Mouse (Mus musculus): Measurements from ENCODE around the gene Gm29423. TPM values are rescaled to one million over a fixed set of nuclear protein-coding genes. Genes with fewer than 3 reads are reported as not detected.
"Not testable (repeated sequence)": the region's sequence is repeated elsewhere in the genome, so short reads cannot be mapped to it uniquely, and the experiment has no call there.

Gm29423 gene
- not detected for total RNA-seq (2022)

DNA sequence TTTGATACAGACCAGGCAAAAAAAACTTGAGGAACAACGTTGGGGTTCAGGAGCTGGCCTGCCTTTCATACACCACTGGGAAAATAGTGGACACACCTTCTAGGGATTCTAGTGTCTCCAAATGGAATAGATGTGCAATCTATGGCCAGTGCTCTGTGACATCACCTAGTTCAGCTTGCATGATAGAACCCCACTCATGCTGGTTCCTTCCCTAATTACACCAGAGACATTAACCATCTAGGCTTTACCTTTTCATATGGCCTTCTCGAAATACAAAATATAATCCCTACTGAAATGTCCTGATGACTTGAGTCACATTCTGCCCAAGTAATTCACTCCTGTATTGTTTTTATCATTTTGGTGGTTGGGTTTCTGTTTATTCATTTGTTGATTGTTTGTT, at the start of gene Gm29423, which contains the start of gene Gm29644:
Gm29423 (minus strand) TSS at position 101 of the 400 bp plus-strand sequence.
Gm29644 (minus strand) TSS at position 157 of the 400 bp plus-strand sequence.
- DNase-seq (ENCODE audit: low spot score in 2 of 2), result not testable (repeated sequence)

DNA sequence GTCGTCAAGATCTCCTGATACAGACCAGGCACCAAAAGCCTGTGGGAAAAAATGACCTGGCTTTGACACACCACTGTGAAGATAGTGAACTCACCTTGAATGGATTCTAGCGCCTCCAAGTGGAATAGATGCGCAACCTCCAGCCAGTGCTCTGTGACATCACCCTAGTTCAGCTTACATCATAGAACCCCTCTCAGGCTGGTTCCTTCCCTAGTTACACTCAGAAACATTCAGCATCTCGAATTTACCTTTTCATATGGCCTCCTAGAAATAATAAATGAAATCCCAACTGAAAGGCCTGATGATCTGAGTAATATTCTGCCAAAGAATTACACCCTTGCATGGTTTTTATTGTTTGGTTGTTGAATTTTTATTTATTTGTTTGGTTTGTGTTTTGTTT, 29.5 kb downstream of the Gm29423 start, which contains the start of gene Gm21118:
Gm21118 (minus strand) TSS at position 101 of the 400 bp plus-strand sequence.
- DNase-seq (ENCODE audit: low spot score in 2 of 2), result not testable (repeated sequence)

Other genes with a start within 250 kb of the Gm29423 start
- gene Gm21118, start 29.6 kb downstream of the Gm29423 start, total RNA-seq (2022), result not detected
- not detected for gene Gm29644, start 56 bp upstream of the Gm29423 start, total RNA-seq (2022)
- not detected for gene Gm20888, start 138.6 kb upstream of the Gm29423 start, total RNA-seq (2022)